Mouse (Mus musculus) 3T3-L1 (cell line): Measurements from ENCODE around the gene Meox1.

Experiments
- DNase-seq: peaks from one replicate; pipeline ENCODE4 v3.0.0-alpha.2; 2015; ENCODE audit warnings: low read depth, low spot score

The Meox1 gene

GRCm38 (mm10) chr11:101851042-101851441 lies 43.1 kb downstream of the Meox1 start:
- DNase-seq: peak; percentile 38

GRCm38 (mm10) chr11:101849286-101849685 lies 44.9 kb downstream of the Meox1 start:
- DNase-seq: peak; percentile 89

GRCm38 (mm10) chr11:101847509-101847908 lies 46.7 kb downstream of the Meox1 start:
- no peak for DNase-seq

GRCm38 (mm10) chr11:101842773-101843163 lies 51.4 kb downstream of the Meox1 start:
- DNase-seq: no peak

- DNase-seq: peak; percentile 50
Measured at GRCm38 (mm10) chr11:101841998-101842772, 52.0 kb downstream of the Meox1 start.

- DNase-seq: no peak
Measured at GRCm38 (mm10) chr11:101840405-101840804, 53.8 kb downstream of the Meox1 start.

GRCm38 (mm10) chr11:101839426-101839825 lies 54.7 kb downstream of the Meox1 start:
- peak; percentile 67 for DNase-seq

GRCm38 (mm10) chr11:101832001-101832400 lies 62.2 kb downstream of the Meox1 start:
- peak; percentile 93 for DNase-seq

- DNase-seq: peak; percentile 37
Measured at GRCm38 (mm10) chr11:101830616-101831015, 63.6 kb downstream of the Meox1 start.

GRCm38 (mm10) chr11:101830112-101830511 lies 64.1 kb downstream of the Meox1 start:
- DNase-seq: peak; percentile 90

- DNase-seq: no peak
Measured at GRCm38 (mm10) chr11:101828718-101829117, 65.5 kb downstream of the Meox1 start.
